Mouse (Mus musculus): Measurements from ENCODE around the gene Plbd1.

The Plbd1 gene

GRCm38 (mm10) chr6:136661706-136662016, at the start of gene Plbd1:
Plbd1 (minus strand) TSS chr6:136661928.
- POLR2A ChIA-PET: interaction anchor here in 2 of 4 experiments (0.8 to 2.0 kb wide), 8 partner anchors 10 to 244 kb away, joined by 3 to 10 read pairs (median 4); partner anchors contain the start of gene Hist4h4 (in 2 of the 2)
- CTCF ChIA-PET: interaction anchor here in 3 of 4 experiments (0.7 to 1.0 kb wide), 3 partner anchors 22 to 30 kb away, joined by 3 read pairs; no protein-coding TSS in a partner anchor

GRCm38 (mm10) chr6:136710408-136710807, 48.7 kb upstream of the Plbd1 start:
- CTCF ChIA-PET: interaction anchor here in 3 of 4 experiments (0.7 to 2.2 kb wide), 4 partner anchors 11 to 343 kb away, joined by 3 to 15 read pairs (median 4); no protein-coding TSS in a partner anchor

GRCm38 (mm10) chr6:136708597-136708996, 46.9 kb upstream of the Plbd1 start:
- POLR2A ChIA-PET: interaction anchor here in 1 of 4 experiments (0.9 kb wide), 1 partner anchor 95 kb away, joined by 3 read pairs; the partner anchor contains the start of gene Hist4h4
- CTCF ChIA-PET: no interaction called here

More at GRCm38 (mm10) chr6:136710408-136710807, 48.7 kb upstream of the Plbd1 start:
- POLR2A ChIA-PET: interaction anchor here in 1 of 4 experiments (1.0 kb wide), 1 partner anchor 94 kb away, joined by 5 read pairs; the partner anchor contains the start of gene Hist4h4

GRCm38 (mm10) chr6:136701878-136702277, 40.1 kb upstream of the Plbd1 start:
- ChIA-PET POLR2A (no interaction called here), CTCF (no interaction called here)

GRCm38 (mm10) chr6:136701185-136701584, 39.5 kb upstream of the Plbd1 start:
- ChIA-PET CTCF (no interaction called here), POLR2A (interaction anchor here in 1 of 4 experiments (0.6 kb wide), 1 partner anchor 41 kb away, joined by 4 read pairs; no protein-coding TSS in a partner anchor)

- ChIA-PET CTCF (interaction anchor here (0.5 to 2.4 kb wide), 21 partner anchors 9 to 518 kb away, joined by 3 to 13 read pairs (median 4); partner anchors contain the start of genes Plbd1 (in 2 of the 4) and Grin2b (in 1 of the 4)), POLR2A (interaction anchor here in 2 of 4 experiments (0.8 to 1.9 kb wide), 7 partner anchors 22 to 117 kb away, joined by 3 to 12 read pairs (median 3); partner anchors contain the start of genes Hist4h4 (in 2 of the 2) and H2afj (in 1 of the 2))
Measured at GRCm38 (mm10) chr6:136691314-136691713, 29.6 kb upstream of the Plbd1 start.

- ChIA-PET CTCF (interaction anchor here (0.5 to 2.4 kb wide), 19 partner anchors 8 to 517 kb away, joined by 3 to 13 read pairs (median 4); partner anchors contain the start of genes Grin2b (in 1 of the 4) and Plbd1 (in 1 of the 4)), POLR2A (interaction anchor here in 2 of 4 experiments (0.9 to 1.9 kb wide), 7 partner anchors 22 to 114 kb away, joined by 3 to 12 read pairs (median 3); partner anchors contain the start of gene Hist4h4 (in 2 of the 2))
Measured at GRCm38 (mm10) chr6:136690527-136690926, 28.8 kb upstream of the Plbd1 start.

GRCm38 (mm10) chr6:136689790-136690413, 28.2 kb upstream of the Plbd1 start:
- CTCF ChIA-PET: interaction anchor here (0.5 to 2.4 kb wide), 14 partner anchors 9 to 536 kb away, joined by 3 to 13 read pairs (median 4); partner anchors contain the start of gene Plbd1 (in 1 of the 4)
- POLR2A ChIA-PET: interaction anchor here in 2 of 4 experiments (0.6 to 1.9 kb wide), 7 partner anchors 21 to 245 kb away, joined by 3 to 12 read pairs (median 4); partner anchors contain the start of gene Hist4h4 (in 2 of the 2)

GRCm38 (mm10) chr6:136685433-136685832, 23.7 kb upstream of the Plbd1 start:
- ChIA-PET CTCF (interaction anchor here in 1 of 4 experiments (0.6 kb wide), 1 partner anchor 115 kb away, joined by 4 read pairs; no protein-coding TSS in a partner anchor), POLR2A (interaction anchor here in 1 of 4 experiments (0.6 kb wide), 1 partner anchor 97 kb away, joined by 4 read pairs; no protein-coding TSS in a partner anchor)

GRCm38 (mm10) chr6:136683410-136684334, 21.9 kb upstream of the Plbd1 start:
- ChIA-PET POLR2A (interaction anchor here in 1 of 4 experiments (1.3 to 1.9 kb wide), 3 partner anchors 33 to 51 kb away, joined by 3 to 4 read pairs (median 3); no protein-coding TSS in a partner anchor), CTCF (interaction anchor here in 1 of 4 experiments (0.9 to 1.4 kb wide), 3 partner anchors 22 to 64 kb away, joined by 3 to 4 read pairs (median 3); partner anchors contain the start of gene Plbd1)

- POLR2A ChIA-PET: no interaction called here
- CTCF ChIA-PET: no interaction called here
Measured at GRCm38 (mm10) chr6:136679381-136679780, 17.7 kb upstream of the Plbd1 start.

GRCm38 (mm10) chr6:136674935-136675334, 13.2 kb upstream of the Plbd1 start:
- POLR2A ChIA-PET: interaction anchor here in 1 of 4 experiments (0.7 to 1.4 kb wide), 2 partner anchors 153 to 221 kb away, joined by 3 to 4 read pairs; partner anchors contain the start of gene Wbp11
- CTCF ChIA-PET: interaction anchor here in 1 of 4 experiments (1.3 kb wide), 1 partner anchor 30 kb away, joined by 3 read pairs; no protein-coding TSS in a partner anchor

- ChIA-PET CTCF (no interaction called here), POLR2A (interaction anchor here in 1 of 4 experiments (0.9 kb wide), 1 partner anchor 11 kb away, joined by 3 read pairs; the partner anchor contains the start of gene Plbd1)
Measured at GRCm38 (mm10) chr6:136672467-136672866, 10.7 kb upstream of the Plbd1 start.

- ChIA-PET POLR2A (interaction anchor here in 3 of 4 experiments (0.7 to 2.1 kb wide), 12 partner anchors 9 to 322 kb away, joined by 3 to 13 read pairs (median 4); partner anchors contain the start of genes Hist4h4 (in 3 of the 3) and H2afj (in 2 of the 3)), CTCF (interaction anchor here in 1 of 4 experiments (1.0 kb wide), 1 partner anchor 23 kb away, joined by 3 read pairs; no protein-coding TSS in a partner anchor)
Measured at GRCm38 (mm10) chr6:136669274-136669673, 7.5 kb upstream of the Plbd1 start.

- ChIA-PET CTCF (interaction anchor here in 1 of 4 experiments (1.0 kb wide), 1 partner anchor 22 kb away, joined by 3 read pairs; no protein-coding TSS in a partner anchor), POLR2A (interaction anchor here in 3 of 4 experiments (0.6 to 2.1 kb wide), 16 partner anchors 8 to 463 kb away, joined by 3 to 13 read pairs (median 4); partner anchors contain the start of genes Hist4h4 (in 3 of the 3) and H2afj (in 2 of the 3))
Measured at GRCm38 (mm10) chr6:136668266-136668986, 6.7 kb upstream of the Plbd1 start.

- CTCF ChIA-PET: interaction anchor here in 2 of 4 experiments (0.5 to 1.0 kb wide), 3 partner anchors 21 to 268 kb away, joined by 3 read pairs; no protein-coding TSS in a partner anchor
- POLR2A ChIA-PET: interaction anchor here in 2 of 4 experiments (0.7 to 1.5 kb wide), 9 partner anchors 10 to 244 kb away, joined by 3 to 10 read pairs (median 3); partner anchors contain the start of gene Hist4h4 (in 2 of the 2)
Measured at GRCm38 (mm10) chr6:136662063-136662462, 335 bp upstream of the Plbd1 start.
